Mouse (Mus musculus) heart, postnatal 0 days (tissue): ENCODE measurements around the gene Dennd5a.

ENCODE experiments used
- CTCF ChIP-seq: IDR thresholded peaks from 2 replicates; pipeline ENCODE4 v1.5.1; 2016; ENCODE audit warnings: antibody characterized with exemption, control low read depth, low read depth
- EP300 ChIP-seq: IDR thresholded peaks from 2 replicates; pipeline ENCODE4 v1.6.1; 2016; ENCODE audit warnings: antibody characterized with exemption, low read depth

- TF ChIP-seq CTCF: no peak
- TF ChIP-seq EP300: no peak
Observed at GRCm38 (mm10) chr7:109875598-109875997, 84.7 kb downstream of the Dennd5a start.
